Mouse (Mus musculus): ENCODE measurements at regions not wholly inside any gene's neighbourhood (a gene's known extent, or its start where the extent isn't known, plus 50 kb on each side); places are given as distances from the start of the nearest gene placed in this dataset.
A peak's percentile ranks its signal among the peaks of the same experiment; 100 is the strongest.

DNA sequence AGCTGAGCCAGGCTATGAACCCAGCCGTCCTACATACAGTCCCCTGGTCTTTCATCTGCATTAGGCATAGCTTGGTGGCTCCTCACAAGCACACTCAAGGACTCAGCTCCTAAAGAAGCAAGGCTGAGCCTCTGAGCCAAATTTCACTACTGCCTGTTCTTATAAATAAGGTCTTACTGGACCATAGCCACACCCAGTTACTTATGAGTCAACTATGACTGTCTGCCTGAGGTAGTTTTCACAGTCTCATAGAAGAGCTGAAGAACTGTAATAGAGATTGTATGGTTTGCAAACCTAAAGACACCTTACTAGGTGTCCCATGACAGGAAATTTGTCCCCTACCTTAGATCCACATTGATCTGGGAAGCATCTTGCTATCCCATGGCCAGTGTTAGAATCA is 204.1 kb upstream of the Jmjd1c start:
- Histone ChIP-seq H3K4me2 (replicated peaks; ENCODE audit: low read depth, low read length) (no peak overlapping the region), H3K4me3 (ENCODE audit: low read depth, low read length) (no peak overlapping the region), H3K27me3 (ENCODE audit: control insufficient read depth, insufficient read depth, low read length) (no peaks in the 10 kb centered on the region), H3K9ac (replicated peaks; ENCODE audit: low read depth, low read length) (no peak overlapping the region), H3K36me3 (ENCODE audit: control insufficient read depth, insufficient read depth, low read length) (no peaks in the 10 kb centered on the region), H3K4me1 (ENCODE audit: control insufficient read depth, insufficient read depth, low read length) (no peaks in the 10 kb centered on the region), H3K27ac (ENCODE audit: low read length) (no peak overlapping the region), H3K9me3 (ENCODE audit: control insufficient read depth, low read depth, low read length) (no peaks in the 10 kb centered on the region)
- ATAC-seq (ENCODE audit: insufficient number of reproducible peaks, insufficient read depth, low FRiP score, low read depth): no peak
- WGBS: 73% methylated on average over 1 of the region's 1 CpGs

DNA sequence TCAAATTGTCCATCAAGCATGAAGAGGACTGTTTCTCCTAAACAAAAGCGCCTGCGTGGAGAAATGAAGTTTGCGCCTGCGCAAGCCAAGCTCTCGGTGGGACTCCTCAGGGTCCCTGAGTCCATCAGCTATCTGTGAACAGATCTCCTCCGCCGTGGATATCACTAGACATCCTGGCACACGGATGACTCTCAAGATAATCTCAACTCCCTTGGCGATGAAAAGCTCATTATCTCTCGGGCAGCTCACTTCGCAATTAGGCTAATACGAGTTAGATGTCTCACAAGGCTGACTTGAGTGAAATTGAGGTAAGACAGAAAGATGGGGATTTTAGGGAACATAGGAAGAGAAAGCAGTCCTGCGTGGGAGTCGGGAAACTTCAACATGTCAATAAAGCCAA is 202.1 kb upstream of the Jmjd1c start:
- WGBS: 92% methylated on average over 14 of the region's 14 CpGs
- H3K4me2 ChIP-seq (replicated peaks; ENCODE audit: low read depth, low read length): no peak overlapping the region
- no peaks in the 10 kb centered on the region for H3K27me3 ChIP-seq (ENCODE audit: control insufficient read depth, insufficient read depth, low read length)
- H3K9ac ChIP-seq (replicated peaks; ENCODE audit: low read depth, low read length): no peak overlapping the region
- H3K27ac ChIP-seq (ENCODE audit: low read length): no peak overlapping the region
- ATAC-seq (ENCODE audit: insufficient number of reproducible peaks, insufficient read depth, low FRiP score, low read depth): no peak
- no peaks in the 10 kb centered on the region for H3K9me3 ChIP-seq (ENCODE audit: control insufficient read depth, low read depth, low read length)
- H3K36me3 ChIP-seq (ENCODE audit: control insufficient read depth, insufficient read depth, low read length): no peaks in the 10 kb centered on the region
- H3K4me1 ChIP-seq (ENCODE audit: control insufficient read depth, insufficient read depth, low read length): no peaks in the 10 kb centered on the region
- H3K4me3 ChIP-seq (ENCODE audit: low read depth, low read length): no peak overlapping the region

DNA sequence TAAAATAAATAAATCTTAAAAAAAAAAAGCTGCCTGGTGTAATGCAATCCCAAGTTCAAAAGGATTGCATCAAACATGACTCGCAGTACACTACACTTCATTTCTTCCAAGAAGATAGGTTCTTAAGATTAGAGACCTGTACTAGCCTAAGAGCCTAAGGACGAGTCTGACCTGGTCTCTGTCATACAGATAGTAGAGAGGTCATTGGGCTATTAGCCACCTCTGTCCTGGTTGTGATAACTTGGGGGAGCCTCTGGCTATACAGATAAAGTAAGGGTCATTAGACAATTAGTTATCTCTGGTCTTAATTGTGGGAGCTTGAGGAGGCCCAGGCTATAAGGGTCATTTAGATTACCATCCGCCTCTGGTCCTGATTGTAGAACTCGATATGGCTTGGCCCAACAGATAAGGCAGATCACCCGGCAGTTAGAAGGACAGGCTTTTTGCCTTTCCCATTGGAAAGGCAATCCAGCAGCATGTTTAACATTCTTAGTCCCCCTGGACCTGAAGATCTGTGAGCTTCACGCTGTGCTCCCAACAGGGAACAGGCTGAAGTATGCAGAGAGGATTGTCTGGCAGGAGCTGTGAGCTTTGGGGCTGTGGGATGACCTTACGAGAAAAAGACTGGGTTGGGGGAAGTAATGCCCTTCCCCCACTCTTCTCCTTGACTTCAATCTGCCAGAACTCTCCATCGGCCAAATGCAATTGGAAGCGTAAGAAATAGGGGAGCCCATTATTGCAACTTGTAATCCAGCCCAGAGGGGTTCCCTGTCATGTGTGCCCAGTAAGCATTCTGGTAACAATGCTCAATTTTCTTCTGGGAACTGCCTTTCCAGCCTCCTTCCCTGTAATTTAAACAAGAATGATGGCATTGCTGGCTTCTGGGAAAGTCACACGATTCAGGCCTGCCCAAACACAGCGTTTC is 199.0 kb upstream of the Jmjd1c start:
- H3K4me3 ChIP-seq (ENCODE audit: low read depth, low read length): no peak overlapping the region
- 40% methylated on average over 11 of the region's 11 CpGs for WGBS
- no peak overlapping the region for H3K4me2 ChIP-seq (replicated peaks; ENCODE audit: low read depth, low read length)
- peaks cover 10% of the 10 kb centered on the region; the same call in 1 of the 2 replicates for H3K4me1 ChIP-seq (ENCODE audit: control insufficient read depth, insufficient read depth, low read length)
- no peak overlapping the region for H3K9ac ChIP-seq (replicated peaks; ENCODE audit: low read depth, low read length)
- no peaks in the 10 kb centered on the region for H3K27me3 ChIP-seq (ENCODE audit: control insufficient read depth, insufficient read depth, low read length)
- H3K36me3 ChIP-seq (ENCODE audit: control insufficient read depth, insufficient read depth, low read length): no peaks in the 10 kb centered on the region
- H3K9me3 ChIP-seq (ENCODE audit: control insufficient read depth, low read depth, low read length): no peaks in the 10 kb centered on the region
- no peak for ATAC-seq (ENCODE audit: insufficient number of reproducible peaks, insufficient read depth, low FRiP score, low read depth)
- no peak overlapping the region for H3K27ac ChIP-seq (ENCODE audit: low read length)

DNA sequence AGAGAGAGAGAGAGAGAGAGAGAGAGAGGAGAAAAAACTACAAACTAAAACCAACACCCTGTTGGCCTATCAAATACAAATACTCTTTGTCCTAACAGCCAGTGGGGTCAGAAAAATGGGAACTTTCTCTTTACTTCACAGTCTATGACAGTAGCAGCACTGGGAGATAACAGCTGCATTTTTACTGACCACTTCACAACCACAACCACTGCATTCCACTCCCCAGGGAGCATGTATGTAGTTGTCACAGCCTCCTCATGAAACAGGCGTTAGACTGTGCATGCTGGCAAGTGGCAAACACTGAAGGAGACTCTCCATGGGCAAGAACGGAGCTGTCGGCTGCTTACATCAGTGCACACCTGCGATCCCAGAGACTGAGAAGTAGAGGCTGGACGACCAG is 196.2 kb upstream of the Jmjd1c start:
- no peaks in the 10 kb centered on the region for H3K36me3 ChIP-seq (ENCODE audit: control insufficient read depth, insufficient read depth, low read length)
- no peaks in the 10 kb centered on the region for H3K9me3 ChIP-seq (ENCODE audit: control insufficient read depth, low read depth, low read length)
- no peak overlapping the region for H3K27ac ChIP-seq (ENCODE audit: low read length)
- H3K4me3 ChIP-seq (ENCODE audit: low read depth, low read length): no peak overlapping the region
- H3K27me3 ChIP-seq (ENCODE audit: control insufficient read depth, insufficient read depth, low read length): no peaks in the 10 kb centered on the region
- H3K9ac ChIP-seq (replicated peaks; ENCODE audit: low read depth, low read length): no peak overlapping the region
- peaks cover 10% of the 10 kb centered on the region; the same call in 1 of the 2 replicates for H3K4me1 ChIP-seq (ENCODE audit: control insufficient read depth, insufficient read depth, low read length)
- no peak for ATAC-seq (ENCODE audit: insufficient number of reproducible peaks, insufficient read depth, low FRiP score, low read depth)
- H3K4me2 ChIP-seq (replicated peaks; ENCODE audit: low read depth, low read length): no peak overlapping the region
- WGBS: 91% methylated on average over 5 of the region's 5 CpGs

DNA sequence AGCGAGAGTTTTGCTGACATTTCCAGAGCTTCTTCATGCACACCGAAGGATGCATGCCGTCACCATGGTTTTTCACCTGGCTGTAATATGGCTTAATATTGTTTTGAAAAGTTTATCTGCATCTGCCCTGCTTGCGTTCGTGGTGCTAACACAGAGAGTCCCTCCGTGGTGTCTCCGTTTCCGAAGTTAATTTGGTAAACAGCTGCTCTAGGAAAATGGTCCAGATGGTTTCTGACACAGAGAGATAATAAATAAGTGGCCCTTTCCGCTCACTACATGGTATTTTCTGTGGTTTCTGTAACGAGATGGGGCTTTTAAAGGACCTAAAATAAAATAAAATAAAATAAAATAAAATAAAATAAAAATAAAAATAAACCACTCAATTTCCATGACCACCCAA is 195.1 kb upstream of the Jmjd1c start:
- 50% methylated on average over 10 of the region's 10 CpGs for WGBS

DNA sequence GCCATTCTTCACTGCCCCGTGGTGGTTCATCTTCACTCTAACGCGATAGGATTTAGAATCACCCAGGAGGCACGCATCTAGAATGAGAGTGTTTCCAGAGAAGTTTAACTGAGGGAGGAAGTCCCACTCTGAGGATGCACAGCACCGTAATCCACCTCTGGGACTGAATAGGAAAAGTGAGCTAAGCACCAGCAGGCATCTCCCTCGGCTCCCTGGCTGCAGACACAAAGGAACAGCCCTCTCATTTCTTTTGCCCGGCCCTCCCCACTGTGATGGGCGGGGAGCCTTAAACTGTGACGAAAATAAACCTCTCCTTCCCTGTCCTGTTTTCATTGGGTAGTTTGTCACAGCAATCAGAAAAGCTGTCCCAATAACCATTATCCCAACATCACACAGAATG is 194.1 kb upstream of the Jmjd1c start:
- no peaks in the 10 kb centered on the region for H3K36me3 ChIP-seq (ENCODE audit: control insufficient read depth, insufficient read depth, low read length)
- no peak overlapping the region for H3K27ac ChIP-seq (ENCODE audit: low read length)
- 6% methylated on average over 9 of the region's 9 CpGs for WGBS
- H3K9ac ChIP-seq (replicated peaks; ENCODE audit: low read depth, low read length): no peak overlapping the region
- no peaks in the 10 kb centered on the region for H3K27me3 ChIP-seq (ENCODE audit: control insufficient read depth, insufficient read depth, low read length)
- no peak for ATAC-seq (ENCODE audit: insufficient number of reproducible peaks, insufficient read depth, low FRiP score, low read depth)
- H3K9me3 ChIP-seq (ENCODE audit: control insufficient read depth, low read depth, low read length): no peaks in the 10 kb centered on the region
- H3K4me3 ChIP-seq (ENCODE audit: low read depth, low read length): peak overlapping the region; percentile 11; the same call in 1 of the 2 replicates
- H3K4me1 ChIP-seq (ENCODE audit: control insufficient read depth, insufficient read depth, low read length): peaks cover 10% of the 10 kb centered on the region; the same call in 1 of the 2 replicates
- H3K4me2 ChIP-seq (replicated peaks; ENCODE audit: low read depth, low read length): peak overlapping the region; percentile 36

More for the DNA sequence above, 195.1 kb upstream of the Jmjd1c start:
- no peak overlapping the region for H3K9ac ChIP-seq (replicated peaks; ENCODE audit: low read depth, low read length)
- no peak overlapping the region for H3K27ac ChIP-seq (ENCODE audit: low read length)
- ATAC-seq (ENCODE audit: insufficient number of reproducible peaks, insufficient read depth, low FRiP score, low read depth): no peak
- peaks cover 10% of the 10 kb centered on the region; the same call in 1 of the 2 replicates for H3K4me1 ChIP-seq (ENCODE audit: control insufficient read depth, insufficient read depth, low read length)
- H3K4me2 ChIP-seq (replicated peaks; ENCODE audit: low read depth, low read length): peak overlapping the region; percentile 36; the same call in 1 of the 2 replicates
- no peaks in the 10 kb centered on the region for H3K36me3 ChIP-seq (ENCODE audit: control insufficient read depth, insufficient read depth, low read length)
- H3K4me3 ChIP-seq (ENCODE audit: low read depth, low read length): no peak overlapping the region
- H3K27me3 ChIP-seq (ENCODE audit: control insufficient read depth, insufficient read depth, low read length): no peaks in the 10 kb centered on the region
- H3K9me3 ChIP-seq (ENCODE audit: control insufficient read depth, low read depth, low read length): no peaks in the 10 kb centered on the region

DNA sequence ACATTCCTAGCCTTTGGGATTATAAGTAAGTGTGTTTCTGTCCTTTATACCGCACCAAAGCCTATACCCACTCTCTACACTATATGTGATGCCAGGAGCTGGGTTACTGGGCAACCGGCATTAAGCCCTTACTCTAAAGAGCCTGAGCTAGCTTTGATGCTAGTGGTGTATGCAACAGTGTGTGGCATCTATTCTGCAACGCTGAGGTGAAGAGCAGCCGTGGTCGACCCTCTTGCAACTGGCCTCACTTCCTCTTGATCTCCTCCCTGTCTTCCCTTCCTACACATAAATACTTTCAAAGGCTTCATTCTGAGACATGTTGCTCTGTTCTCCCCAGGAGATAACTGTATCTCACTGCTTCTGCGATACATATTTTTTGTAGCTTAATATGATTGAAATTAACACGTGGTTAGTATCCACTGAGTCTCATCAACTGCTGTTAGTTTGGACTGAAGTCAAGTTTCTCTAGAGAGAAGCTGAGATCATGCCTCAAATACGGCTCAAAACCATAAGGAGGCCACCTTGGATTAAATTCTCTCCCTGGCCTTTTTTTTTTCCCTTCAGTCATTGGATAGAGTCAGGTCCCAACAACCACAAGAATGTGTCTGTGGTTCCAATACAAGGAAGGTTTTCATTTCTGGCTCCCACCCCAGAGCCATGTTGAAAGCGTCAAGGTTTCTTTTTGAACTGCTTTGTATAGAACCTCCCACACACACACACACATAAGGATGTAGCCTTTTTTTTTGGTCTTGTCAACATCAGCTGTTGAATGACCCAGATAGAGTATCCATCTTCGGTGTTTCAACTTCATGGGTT is 191.2 kb upstream of the Jmjd1c start:
- Histone ChIP-seq H3K27ac (ENCODE audit: low read length) (no peak overlapping the region), H3K4me1 (ENCODE audit: control insufficient read depth, insufficient read depth, low read length) (peaks cover 10% of the 10 kb centered on the region; the same call in 1 of the 2 replicates), H3K9ac (replicated peaks; ENCODE audit: low read depth, low read length) (no peak overlapping the region), H3K9me3 (ENCODE audit: control insufficient read depth, low read depth, low read length) (no peaks in the 10 kb centered on the region), H3K4me3 (ENCODE audit: low read depth, low read length) (no peak overlapping the region), H3K27me3 (ENCODE audit: control insufficient read depth, insufficient read depth, low read length) (no peaks in the 10 kb centered on the region), H3K4me2 (replicated peaks; ENCODE audit: low read depth, low read length) (no peak overlapping the region), H3K36me3 (ENCODE audit: control insufficient read depth, insufficient read depth, low read length) (no peaks in the 10 kb centered on the region)
- ATAC-seq (ENCODE audit: insufficient number of reproducible peaks, insufficient read depth, low FRiP score, low read depth): no peak
- 73% methylated on average over 10 of the region's 10 CpGs for WGBS

DNA sequence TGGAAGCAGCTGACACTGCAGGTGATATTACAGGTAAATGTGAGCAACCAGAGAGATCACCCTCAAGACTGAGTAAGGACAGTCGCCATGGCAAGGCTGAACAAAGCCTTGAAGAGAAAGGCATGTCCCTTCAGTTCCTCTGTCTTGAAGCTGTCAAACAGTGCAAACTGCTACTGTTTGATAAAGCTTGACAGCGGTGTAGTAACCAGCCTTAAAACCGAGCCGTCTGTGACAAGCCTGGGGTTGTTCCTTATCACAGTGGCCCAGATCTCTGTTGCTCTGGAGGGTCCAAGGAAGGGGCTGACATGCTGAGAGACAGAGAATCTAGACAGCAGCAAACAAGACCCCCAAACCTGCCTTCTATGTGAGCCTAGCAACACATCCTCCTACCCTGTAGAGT is 188.1 kb upstream of the Jmjd1c start:
- no peak overlapping the region for H3K27ac ChIP-seq (ENCODE audit: low read length)
- WGBS: 54% methylated on average over 4 of the region's 4 CpGs
- H3K4me1 ChIP-seq (ENCODE audit: control insufficient read depth, insufficient read depth, low read length): 0 out of 2 replicates have a peak, but pooled peaks cover 7% of the 10 kb centered on the region
- H3K27me3 ChIP-seq (ENCODE audit: control insufficient read depth, insufficient read depth, low read length): no peaks in the 10 kb centered on the region
- no peak overlapping the region for H3K4me3 ChIP-seq (ENCODE audit: low read depth, low read length)
- no peaks in the 10 kb centered on the region for H3K36me3 ChIP-seq (ENCODE audit: control insufficient read depth, insufficient read depth, low read length)
- no peak overlapping the region for H3K4me2 ChIP-seq (replicated peaks; ENCODE audit: low read depth, low read length)
- ATAC-seq (ENCODE audit: insufficient number of reproducible peaks, insufficient read depth, low FRiP score, low read depth): no peak
- no peaks in the 10 kb centered on the region for H3K9me3 ChIP-seq (ENCODE audit: control insufficient read depth, low read depth, low read length)
- no peak overlapping the region for H3K9ac ChIP-seq (replicated peaks; ENCODE audit: low read depth, low read length)

Measured in stomach, embryonic 14.5 days (tissue).